Mouse (Mus musculus) brain, embryonic 14.5 days (tissue): ENCODE data around the gene Naaladl2.

Experiments
- CTCF ChIP-seq: fragments of 200-500 bp; IDR thresholded peaks from 2 replicates; pipeline ENCODE4 v1.5.1; 2012; ENCODE audit warnings: inconsistent platforms, mild to moderate bottlenecking, moderate library complexity, borderline replicate concordance; ENCODE audit not compliant: insufficient read depth, insufficient read length; ENCODE audit errors: extremely low read depth
- POLR2A ChIP-seq: fragments of 200-500 bp; IDR thresholded peaks from 2 replicates; pipeline ENCODE4 v1.6.1; 2012; ENCODE audit warnings: mild to moderate bottlenecking, inconsistent platforms, borderline replicate concordance; ENCODE audit not compliant: poor library complexity, insufficient read depth, insufficient read length, severe bottlenecking; ENCODE audit errors: extremely low read depth

DNA sequence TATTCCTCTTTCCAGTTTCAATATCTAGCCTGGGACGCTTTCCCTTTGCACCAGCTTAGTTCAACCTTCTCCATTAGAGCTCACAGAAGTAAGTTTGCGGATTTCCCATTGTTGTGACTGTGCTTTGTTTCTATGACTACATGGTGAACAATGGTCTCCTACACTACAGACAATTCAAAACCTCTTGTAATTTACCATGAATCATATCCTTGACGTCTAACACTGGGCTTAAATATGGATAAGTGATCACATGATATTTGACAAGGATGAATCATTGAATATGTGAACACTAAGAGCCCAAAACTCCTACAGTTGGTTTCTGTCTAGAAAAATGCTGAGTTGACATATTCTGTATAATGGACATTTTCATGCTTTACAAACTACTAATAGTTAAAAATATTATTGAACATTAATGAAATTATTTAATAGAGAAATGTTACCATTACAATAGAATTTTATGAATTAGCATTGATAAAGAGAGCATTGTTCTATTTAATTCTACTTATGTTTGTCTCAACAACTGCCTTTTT, 539.2 kb downstream of the Naaladl2 start:
- no peak for TF ChIP-seq CTCF
- no peak for TF ChIP-seq POLR2A
